Mouse (Mus musculus) mature B cell (primary cell): Measurements from ENCODE around the gene Trim66.

Experiments used
- in situ Hi-C: fragments of 300-500 bp; cut with MboI; formaldehyde crosslinking; loops from 2 replicates; pipeline ENCODE4 v1.14.3; 2019

Trim66 gene

DNA sequence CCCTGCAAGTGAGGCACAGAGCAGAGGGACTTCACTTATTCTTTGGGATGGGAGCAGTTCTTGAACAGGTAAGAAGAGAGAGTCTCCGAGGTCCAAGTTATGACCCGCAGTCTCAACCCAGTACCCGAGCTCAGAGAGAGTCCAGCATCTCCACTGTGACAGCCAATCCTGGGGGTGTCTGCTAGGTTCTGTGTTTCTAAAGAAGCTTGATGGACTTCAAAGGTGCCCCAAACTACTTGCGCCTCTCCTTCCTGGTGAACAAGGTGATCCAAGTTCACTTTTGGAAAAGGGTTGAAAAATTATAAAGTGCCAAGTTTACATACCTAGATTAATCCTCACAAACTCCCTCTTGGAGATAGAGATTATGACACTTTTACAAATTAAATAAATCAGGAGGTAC is at the start of gene Trim66:
Trim66 (minus strand) TSS at position 101 of the 400 bp plus-strand sequence.
- in situ Hi-C loops, result no loop called here

DNA sequence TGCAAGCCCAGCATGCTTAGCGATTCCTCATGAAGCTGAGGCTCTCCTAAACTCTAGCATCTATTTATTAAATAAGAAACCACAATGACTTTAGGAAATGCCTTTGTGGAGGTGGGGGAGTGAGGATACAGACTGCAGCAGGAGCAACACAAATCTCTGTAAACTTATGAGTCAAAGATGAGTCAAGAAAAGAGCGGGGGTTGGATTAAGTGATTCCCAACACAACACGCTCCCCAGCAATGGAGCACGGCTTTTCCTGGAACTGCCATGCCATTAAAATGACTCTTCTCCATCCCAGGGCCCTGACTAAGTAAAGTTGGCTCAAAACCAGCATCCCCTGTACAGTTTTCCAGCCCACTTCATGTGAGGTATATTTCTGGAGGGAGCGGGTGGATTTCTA is 38.8 kb upstream of the Trim66 start:
- in situ Hi-C loops, result no loop called here

DNA sequence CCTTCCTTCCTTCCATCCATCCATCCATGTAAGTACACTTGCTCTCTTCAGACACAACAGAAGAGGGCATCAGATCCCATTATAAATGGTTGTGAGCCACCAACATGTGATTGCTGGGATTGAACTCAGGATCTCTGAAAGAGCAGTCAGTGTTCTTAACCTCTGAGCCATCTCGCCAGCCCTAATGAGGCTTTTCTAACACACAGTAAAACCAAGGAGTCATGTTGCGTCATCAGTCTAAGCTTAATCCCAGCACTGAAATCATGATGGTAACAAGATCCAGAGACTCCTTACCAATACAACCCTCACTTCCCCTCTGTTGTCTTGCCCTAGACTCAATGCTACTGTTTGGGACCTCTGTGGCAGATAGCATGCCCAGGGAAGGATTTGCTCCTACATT is 38.3 kb upstream of the Trim66 start:
- in situ Hi-C loops, result no loop called here

DNA sequence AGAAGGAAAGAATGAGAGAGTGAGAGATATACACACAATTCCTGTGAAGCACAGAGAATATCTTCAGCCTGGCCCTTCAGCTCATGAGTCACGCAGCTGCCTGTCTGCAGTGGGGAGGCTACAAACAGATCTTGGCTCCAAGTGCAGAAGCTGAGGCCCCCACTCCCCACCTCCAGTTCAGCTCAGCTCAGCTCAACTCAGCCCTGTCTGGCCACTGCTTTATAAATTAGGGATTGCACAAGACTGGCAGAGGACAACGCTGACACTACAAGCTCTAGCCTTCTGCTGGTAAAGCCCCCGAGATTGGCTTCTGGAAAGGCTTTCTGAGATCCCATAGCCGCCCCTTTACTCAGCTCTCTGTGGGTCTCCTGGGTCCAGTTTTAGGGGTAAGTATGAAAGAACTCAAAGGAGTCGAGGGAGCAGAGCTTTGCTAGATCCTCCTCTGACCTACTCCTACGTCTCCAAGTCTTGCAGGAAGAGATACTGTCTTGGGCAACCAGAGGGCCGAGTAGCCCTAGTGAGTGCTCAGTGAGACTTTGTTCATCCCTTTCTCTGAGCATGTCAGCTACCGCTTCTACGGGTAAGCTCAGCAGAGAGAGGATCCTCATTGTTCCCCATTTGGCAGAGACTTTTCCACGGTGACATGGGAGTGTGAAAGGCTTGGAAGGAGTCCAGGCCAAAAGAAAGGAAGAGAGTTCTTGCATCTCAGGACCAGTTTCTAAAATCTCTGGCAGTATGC is 37.5 kb upstream of the Trim66 start:
- in situ Hi-C loops, result no loop called here

DNA sequence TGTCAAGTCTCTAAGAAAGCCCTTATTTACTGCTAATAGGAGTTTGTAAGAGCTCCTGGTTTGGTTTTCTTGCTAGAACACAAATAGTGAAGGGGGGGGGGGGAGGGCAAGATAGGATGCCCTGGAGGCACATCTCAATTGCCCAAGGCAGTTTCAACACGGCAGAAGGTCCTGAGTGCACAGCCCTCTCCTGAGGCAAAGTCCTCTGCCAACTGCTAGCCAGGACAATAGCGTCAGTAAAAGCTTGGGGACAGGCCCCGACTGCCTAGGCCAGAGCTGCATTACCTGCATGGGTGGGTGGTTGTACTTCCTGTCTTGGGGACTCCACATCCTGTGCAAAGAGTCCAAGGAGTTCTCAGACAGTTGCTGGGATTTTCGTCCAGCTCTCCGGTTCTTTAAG is 36.9 kb upstream of the Trim66 start:
- in situ Hi-C loops, result no loop called here

DNA sequence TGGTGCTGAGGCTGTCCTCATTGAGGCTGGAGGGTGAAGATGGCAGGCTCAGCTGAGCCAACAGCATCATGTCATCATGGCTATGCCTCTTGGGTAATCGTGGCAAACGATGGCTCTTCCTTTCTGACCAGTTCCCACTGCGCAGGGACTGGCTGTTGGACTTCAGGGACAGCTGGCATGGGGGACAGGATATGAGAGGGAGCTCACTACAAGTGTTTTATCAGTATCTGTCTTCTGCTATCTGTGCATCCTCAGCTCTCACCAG is 34.4 kb upstream of the Trim66 start:
- in situ Hi-C loops, result no loop called here

DNA sequence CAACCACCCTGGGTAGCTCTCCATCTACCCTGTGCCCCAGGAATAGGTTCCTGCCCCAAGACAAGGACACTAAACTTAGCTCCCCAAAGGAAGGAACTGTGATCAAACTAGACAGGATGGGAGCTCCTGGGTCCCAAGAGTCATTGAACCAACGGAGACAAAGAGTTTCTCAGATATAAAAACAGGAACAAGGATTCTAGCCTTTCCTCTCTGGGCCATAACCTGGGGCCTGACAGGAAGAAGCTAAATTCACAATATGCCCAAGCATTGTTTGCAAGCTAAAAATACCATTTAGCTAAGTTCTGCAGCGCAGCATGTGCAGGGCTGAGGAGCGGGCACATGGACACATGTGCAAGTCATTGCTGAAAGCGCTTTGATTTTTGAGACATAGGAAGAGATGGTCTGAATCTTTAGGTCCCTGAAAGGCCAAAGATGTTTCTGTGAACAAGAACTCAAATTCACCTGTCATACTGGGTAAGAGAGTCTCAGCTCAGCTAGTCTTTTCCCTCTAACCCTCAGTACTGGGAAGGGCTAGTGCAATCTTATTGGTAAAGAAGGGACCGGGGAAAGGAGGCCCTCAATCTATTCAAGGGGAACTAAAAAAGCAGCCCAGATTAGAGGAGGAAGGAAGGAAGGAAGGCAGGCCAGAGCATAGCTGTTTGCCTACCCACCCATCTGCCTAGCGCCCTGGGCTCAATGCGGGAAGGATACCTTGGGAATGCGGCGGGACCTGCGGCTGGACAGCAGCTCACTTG is 33.9 kb upstream of the Trim66 start:
- in situ Hi-C loops, result no loop called here

DNA sequence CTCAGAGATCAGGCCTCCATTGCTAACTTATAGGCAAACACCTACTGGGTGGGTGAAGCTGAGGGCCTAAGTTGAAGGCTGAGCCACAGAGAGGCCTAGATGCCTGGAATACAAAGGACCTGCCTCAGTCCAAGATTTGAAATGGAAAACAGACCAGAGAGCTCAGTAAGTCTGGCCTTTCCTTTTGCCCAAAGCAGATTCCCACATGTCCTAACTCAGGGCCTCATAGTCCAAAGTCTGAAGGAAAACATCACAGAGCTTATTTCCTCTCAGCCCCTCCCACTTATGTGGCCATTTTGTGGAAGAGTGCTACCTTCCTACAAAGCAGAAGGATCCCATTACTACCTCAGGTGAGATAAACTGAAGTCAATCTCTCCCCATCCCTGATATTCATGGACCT is 33.0 kb upstream of the Trim66 start:
- in situ Hi-C loops, result no loop called here

DNA sequence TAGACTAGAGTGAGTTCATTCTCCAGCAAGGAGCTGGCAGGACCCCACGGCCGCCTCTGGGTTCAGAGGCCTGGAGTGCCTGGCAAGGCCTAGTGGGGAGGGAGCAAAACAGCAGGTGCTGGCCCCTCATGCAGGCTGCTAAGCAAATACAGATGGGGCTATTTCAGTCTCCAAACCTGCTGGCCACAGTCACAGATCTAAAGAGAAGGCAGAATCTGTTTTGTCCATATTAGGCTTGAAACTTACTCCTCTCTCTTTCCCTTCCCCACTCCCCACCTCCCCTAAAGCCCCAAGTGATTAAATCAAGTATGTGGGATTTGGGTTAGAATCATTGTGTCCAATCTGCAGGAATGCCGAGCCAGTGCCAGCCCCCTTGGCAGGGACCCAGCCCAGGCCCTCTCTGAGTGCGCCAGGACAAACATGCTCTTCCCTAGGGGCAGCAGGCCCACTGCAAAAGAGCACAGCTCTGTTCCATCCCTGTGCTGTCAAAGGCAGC is 28.6 kb upstream of the Trim66 start:
- in situ Hi-C loops, result no loop called here

DNA sequence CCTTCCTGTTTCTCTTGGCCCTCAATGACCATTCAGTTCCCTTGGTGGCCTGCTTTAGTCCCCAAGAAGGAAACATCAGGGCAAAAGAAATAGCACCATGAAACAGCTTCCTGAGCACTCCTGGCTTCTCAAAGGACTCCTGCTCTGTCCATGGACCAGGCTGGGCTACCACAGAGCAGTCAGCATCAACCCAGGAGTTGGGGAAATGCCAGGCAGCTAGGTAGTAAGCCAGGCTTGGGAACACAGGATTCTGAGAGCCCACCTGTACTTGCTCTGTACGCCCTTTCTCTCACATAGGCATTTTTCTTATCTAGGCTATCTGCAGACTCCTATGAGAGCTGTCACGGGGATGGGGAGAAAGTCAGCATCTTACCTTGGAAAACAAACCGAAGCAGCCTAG is 27.0 kb upstream of the Trim66 start:
- in situ Hi-C loops, result no loop called here

DNA sequence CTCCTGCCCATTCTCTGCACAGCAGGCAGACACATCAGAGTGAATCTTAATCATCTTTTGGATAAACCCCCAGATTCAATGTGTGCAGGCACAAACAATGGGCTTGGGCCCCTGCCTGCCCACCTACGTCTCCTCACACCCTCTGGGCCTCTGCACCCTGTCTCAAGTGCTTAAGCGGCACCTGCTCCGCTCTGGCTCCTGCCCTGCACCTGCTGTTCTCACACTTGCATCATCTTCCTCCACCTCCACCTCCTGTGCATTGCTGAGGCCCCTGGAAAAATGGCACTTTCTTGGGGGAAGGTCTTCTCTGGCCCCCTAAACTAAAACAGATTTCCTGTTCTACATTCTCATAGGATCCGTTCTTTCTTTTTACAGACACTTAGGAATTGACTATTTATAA is 26.0 kb upstream of the Trim66 start:
- in situ Hi-C loops, result no loop called here

DNA sequence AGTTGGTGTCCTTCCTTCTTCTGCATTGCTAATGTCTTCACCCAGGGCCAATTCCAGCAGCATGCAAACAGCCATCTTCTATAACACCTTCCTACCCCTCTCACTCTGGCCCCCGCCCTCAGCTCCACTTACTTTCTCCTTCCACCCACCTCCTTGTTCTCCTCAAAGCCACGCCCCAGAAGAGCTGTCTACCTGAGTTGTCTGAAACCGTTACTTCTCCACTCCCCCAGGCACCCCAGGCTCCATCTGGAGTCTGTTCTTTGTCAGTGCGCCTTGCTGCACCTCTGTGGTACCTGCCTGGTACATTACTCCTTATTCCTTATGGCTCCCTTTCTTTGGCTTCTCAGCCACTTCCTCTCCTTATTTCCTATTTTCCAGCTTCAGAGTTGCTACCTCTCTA is 25.2 kb upstream of the Trim66 start:
- in situ Hi-C loops, result no loop called here

DNA sequence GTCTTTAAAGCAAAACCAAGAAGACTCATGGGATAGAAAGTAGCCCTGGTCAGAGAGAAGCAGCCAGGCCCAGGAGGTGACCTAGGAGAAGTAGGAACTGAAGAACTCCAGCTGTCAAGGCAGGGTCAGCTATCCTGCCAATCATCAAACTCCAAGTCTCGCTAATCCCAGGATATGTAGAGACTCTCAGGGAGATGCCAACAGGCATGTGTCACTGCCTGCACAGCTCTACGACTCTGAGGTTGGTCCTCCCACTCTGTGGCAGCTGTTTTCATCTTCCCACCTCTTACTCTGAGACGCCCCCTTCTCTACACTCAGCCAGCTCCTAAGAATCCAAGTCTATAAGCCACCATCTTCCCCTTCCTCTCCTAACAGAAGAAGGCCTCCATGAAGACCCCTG is 24.8 kb upstream of the Trim66 start:
- in situ Hi-C loops, result no loop called here

DNA sequence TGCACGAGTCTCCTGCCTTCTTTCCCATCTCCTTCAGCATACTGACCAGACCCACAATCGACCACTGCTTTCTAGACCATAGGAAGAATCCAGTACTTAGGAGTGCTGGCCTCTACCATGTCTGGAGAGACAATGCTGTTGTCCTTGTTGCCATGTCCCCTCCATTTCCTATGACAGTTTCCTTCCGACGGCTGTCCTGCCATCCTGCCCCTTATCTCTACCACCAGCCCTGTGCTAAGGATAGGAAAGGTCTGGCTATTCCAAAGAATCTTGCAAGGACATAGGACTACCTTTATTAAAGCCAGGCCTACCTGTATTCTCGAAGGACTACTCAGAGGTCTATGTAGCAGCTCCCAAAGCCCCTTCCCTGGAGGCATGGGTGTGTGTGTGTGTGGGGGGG is 23.6 kb upstream of the Trim66 start:
- in situ Hi-C loops, result no loop called here

DNA sequence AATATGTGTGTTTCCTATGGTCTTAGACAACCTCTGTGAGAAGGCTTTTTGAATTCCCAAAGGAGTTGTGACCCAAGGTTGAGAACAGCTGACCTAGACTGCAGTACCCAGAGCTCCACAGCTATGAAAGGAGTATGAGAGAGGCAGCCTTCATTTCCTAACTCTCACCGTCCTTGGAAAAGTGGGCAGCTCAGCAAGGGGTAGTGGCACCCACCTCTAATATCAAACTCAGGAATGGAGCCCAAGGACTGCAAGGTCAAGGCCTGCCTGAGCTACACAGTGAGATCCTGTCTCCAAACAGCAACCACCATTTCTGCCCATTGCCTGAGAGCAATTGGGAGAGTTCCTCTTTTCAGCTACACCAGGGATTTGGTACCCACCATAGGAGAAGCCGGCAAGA is 21.8 kb upstream of the Trim66 start:
- in situ Hi-C loops, result no loop called here

DNA sequence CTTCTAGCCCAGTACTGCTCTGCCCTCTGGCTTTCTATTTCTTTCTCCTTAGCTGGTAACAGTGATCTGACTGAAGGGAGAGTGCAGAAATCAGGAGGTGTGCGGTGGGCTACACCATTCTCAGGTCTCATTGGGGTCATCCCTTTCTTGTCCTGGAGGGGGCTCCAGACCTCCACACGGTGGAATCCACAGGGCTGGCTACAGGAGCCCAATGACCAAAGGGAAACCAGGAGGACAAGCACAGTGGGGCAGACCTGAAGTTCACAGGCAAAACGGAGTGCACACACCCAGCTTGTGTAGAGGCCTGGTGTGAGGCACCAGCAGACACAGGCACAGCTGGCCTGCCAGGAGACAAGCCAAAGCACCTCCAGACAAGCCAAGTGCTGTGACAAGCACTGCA is 20.4 kb upstream of the Trim66 start:
- in situ Hi-C loops, result no loop called here

DNA sequence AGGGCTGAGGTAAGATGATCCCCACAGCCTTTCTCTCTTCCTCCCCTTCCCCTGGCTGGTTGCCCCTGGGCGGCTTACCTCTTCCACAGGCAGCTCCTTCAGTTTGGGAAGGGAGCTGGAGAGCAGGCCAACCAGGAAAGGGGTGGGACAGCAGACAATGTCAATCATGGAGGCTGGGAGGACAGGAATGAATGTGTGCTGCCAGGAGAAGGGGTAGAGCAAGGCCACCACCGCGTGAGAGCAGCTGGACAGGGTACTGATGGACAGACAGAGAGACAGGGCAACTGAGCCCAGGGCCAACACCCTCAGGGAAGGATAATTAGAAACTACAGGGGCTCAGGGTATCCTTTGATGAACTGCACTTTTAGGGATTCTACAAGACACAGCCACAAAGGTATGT is 19.6 kb upstream of the Trim66 start:
- in situ Hi-C loops, result no loop called here

DNA sequence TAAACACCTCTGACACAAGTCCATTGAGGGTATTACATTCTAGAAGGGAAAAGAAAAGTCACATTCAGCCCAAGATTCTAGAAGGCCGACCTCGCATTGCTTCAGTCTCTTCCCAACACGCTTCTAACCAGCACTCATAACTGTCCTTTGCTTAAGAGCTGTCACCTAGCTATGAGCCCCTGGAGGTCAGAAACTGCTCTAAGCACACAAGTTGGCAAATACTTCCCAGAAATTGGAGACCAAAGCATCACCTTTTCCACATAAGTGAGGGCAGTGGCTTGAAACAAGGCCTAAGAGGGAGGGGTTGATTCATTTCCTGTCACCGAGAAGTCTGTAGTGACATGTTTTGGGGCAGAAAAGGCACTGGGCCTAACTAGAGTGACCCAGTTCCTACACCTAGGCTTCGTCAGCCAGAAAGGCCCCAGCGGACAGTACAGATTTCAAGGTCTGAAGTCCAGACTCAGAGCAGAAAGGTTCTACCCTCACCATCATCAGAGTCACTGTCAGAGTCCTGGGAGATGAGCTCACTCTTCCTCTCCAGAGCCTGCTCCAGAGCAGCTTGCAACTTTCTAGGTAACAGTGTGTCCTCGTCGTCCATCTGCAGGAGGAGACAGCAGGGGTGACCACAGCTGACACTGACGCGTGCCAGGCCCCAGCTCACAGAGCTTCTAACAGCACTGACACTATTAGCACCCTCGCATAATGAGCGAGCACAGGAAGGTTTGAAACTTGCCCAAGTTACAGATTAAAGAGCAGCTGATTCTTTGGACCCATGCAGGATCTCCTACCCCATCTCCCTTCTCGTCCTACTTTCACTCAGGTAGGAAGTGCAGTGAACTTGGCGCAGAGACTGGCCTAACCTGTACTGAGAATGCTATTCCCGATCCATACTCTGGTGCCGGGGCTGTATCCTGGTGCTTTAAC is 18.1 kb upstream of the Trim66 start:
- in situ Hi-C loops, result no loop called here

DNA sequence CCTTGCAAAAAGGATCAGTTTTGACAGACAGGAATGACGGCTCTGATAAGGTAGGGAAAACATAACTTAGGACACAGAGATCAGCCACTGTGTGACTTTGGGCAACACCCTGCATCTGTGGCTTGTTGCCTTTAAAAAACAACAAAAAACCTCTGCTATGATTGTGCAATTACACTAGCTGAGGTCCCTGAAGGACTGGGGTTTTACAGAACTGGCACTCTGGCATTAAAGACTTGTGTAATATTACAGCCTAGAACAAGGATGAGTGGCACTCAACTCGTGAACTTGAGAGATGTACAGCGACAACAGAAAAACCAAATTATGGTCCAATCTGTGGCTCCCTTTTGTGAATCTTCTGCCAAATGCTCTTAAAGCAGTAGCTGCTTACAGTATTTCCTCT is 16.8 kb upstream of the Trim66 start:
- in situ Hi-C loops, result no loop called here

DNA sequence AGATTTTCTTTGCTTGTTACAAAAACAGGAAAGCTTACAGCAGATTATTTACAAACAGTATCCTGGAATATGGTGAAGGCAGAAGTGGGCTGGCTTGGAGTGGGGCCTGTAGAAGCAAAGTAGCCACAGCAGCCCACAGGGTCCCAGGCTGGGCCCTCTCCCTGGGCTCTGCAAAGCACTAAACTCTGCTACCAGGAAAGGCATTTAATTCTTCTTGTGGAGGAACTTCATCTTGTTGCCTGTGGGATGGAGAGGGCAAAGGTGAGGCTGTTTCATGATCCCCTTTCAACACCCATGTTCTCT is 16.5 kb upstream of the Trim66 start:
- in situ Hi-C loops, result no loop called here

DNA sequence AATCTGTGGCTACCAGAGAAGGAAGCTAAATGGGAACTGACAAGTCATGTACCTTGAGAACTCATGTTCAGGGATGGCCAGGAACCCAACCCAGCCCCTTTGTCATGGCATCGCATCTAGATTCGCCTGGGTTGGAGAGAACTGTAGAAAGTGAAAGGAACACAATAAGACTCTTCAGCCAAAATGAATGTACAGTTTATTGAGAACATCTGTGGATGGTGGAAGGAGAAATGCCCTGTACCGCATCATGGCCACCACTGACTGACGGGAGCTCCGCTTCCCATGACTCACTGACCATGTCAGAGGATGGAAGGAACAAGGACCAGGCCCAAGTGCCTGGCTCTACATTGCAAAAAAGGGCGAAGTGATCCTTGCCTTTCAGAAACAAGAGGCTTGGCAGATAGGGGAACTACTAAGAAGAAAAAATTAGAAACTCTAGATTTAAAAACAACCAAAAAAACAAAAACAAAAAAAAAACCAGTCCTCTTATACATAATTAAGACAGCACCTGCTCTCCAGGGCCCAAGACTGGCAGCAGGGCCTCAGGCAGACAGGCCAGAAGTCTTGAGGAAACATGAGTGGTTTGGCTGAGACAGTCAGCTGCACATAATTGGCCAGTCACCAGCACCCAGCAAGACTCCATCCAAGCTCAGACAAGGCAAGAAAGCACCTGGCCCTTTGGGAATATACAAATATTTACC is 16.0 kb upstream of the Trim66 start:
- in situ Hi-C loops, result no loop called here

DNA sequence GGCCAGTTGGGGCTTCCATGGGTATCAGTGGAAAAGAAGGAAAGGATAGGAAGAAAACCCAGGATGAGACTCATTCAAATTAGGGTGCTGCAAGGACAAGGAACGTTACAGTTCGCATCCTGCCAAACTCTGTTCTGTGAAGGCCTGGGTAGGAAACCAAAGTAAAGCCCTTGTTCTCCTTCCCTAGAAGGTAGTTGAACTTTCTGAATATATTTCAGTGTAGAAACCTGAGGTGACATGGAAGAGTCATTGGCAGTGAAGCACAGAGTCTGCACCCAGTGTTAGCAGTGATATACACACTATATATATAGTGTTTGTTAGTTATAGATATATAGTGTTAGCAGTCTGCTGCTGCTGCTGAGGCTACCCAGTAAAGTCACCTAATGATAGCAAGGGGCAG is 15.4 kb upstream of the Trim66 start:
- in situ Hi-C loops, result no loop called here
